Mouse (Mus musculus) megakaryocyte, embryonic 14.5 days (primary cell): ENCODE results near the gene Sptbn4.

Experiments used
- FLI1 ChIP-seq: IDR thresholded peaks from 2 replicates; pipeline ENCODE4 v1.6.1; 2012; ENCODE audit warnings: low read length, inconsistent platforms, mixed read lengths
- GATA1 ChIP-seq: IDR thresholded peaks from 3 replicates; pipeline ENCODE4 v1.6.1; 2012; ENCODE audit warnings: mixed read lengths, low read length, inconsistent platforms, borderline replicate concordance

- TF ChIP-seq GATA1 (no peak), FLI1 (no peak)
Observed at GRCm38 (mm10) chr7:27331854-27332253, 115.6 kb downstream of the Sptbn4 start.
